Mouse (Mus musculus) heart, embryonic 16.5 days (tissue): ENCODE results near the gene Irak2. TPM values are rescaled to one million over a fixed set of nuclear protein-coding genes. Genes with fewer than 3 reads are reported as not detected.

Experiments
- ATAC-seq: fragments of 200-750 bp; cut with Nextera tagmentation; replicated peaks from 2 replicates; pipeline ENCODE4 v1.8.0; 2017; ENCODE audit warnings: moderate number of reproducible peaks; ENCODE audit not compliant: insufficient read depth, low FRiP score; ENCODE audit errors: extremely low read depth
- H3K27ac ChIP-seq: fragments of 300-500 bp; sonication (generic); 2 replicates; pipeline ENCODE4 v1.5.1; 2014; ENCODE audit warnings: mild to moderate bottlenecking, low read length, control low read depth, moderate library complexity
- H3K27me3 ChIP-seq: fragments of 300-500 bp; sonication (generic); 2 replicates; pipeline ENCODE4 v1.6.1; 2014; ENCODE audit warnings: low read length, mixed read lengths; ENCODE audit not compliant: control insufficient read depth, insufficient read depth
- H3K36me3 ChIP-seq: fragments of 300-500 bp; sonication (generic); 2 replicates; pipeline ENCODE4 v1.6.1; 2014; ENCODE audit not compliant: control insufficient read depth, insufficient read depth
- H3K4me1 ChIP-seq: fragments of 300-500 bp; sonication (generic); 2 replicates; pipeline ENCODE4 v1.6.1; 2014; ENCODE audit warnings: low read length, mixed read lengths; ENCODE audit not compliant: control insufficient read depth, insufficient read depth
- H3K4me2 ChIP-seq: fragments of 300-500 bp; sonication (generic); 2 replicates; pipeline ENCODE4 v1.6.1; 2014; ENCODE audit warnings: low read depth, mild to moderate bottlenecking, control low read depth, low read length
- H3K4me3 ChIP-seq: fragments of 300-500 bp; sonication (generic); 2 replicates; pipeline ENCODE4 v1.5.1; 2014; ENCODE audit warnings: mild to moderate bottlenecking, control low read depth, low read length
- H3K9ac ChIP-seq: fragments of 300-500 bp; sonication (generic); 2 replicates; pipeline ENCODE4 v1.6.1; 2014; ENCODE audit warnings: low read length, control low read depth
- H3K9me3 ChIP-seq: fragments of 300-500 bp; sonication (generic); replicated peaks from 2 replicates; pipeline ENCODE4 v1.6.1; 2016; ENCODE audit warnings: low read length; ENCODE audit not compliant: control insufficient read depth
- WGBS: fragments of 180-500 bp; shearing (Covaris S2); extraction: QIAGEN DNeasy Blood & Tissue Kit; methylation state at CpG from one replicate; pipeline ENCODE4 v1.1.7; 2014; 5-methylcytosine and 5-hydroxymethylcytosine counted together
- polyA plus RNA-seq: library from polyadenylated mRNA; unstranded; fragments of >200 nt; fragmentation: Nextera tagmentation; extraction: Ambion mirVana; gene quantifications from 2 replicates; pipeline ENCODE4 v1.2.1, GENCODE M21; 2015

Irak2 gene
- polyA plus RNA-seq, 1 experiment from 2014 or later, result 5.0 TPM

GRCm38 (mm10) chr6:113605224-113605545 lies 33.1 kb upstream of the Irak2 start:
- H3K27ac ChIP-seq, result peak overlapping the region; percentile 86
- peak overlapping the region; percentile 99 for H3K4me3 ChIP-seq
- WGBS, result 3% methylated on average over 10 of the region's 10 CpGs
- H3K4me2 ChIP-seq, result peak overlapping the region; percentile 91
- peak overlapping the region; percentile 94 for H3K9ac ChIP-seq
- no peak for ATAC-seq
- no peaks in the 10 kb centered on the region for H3K27me3 ChIP-seq
- no peaks in the 10 kb centered on the region for H3K9me3 ChIP-seq
- peaks cover 14% of the 10 kb centered on the region for H3K4me1 ChIP-seq
- no peaks in the 10 kb centered on the region for H3K36me3 ChIP-seq

DNA sequence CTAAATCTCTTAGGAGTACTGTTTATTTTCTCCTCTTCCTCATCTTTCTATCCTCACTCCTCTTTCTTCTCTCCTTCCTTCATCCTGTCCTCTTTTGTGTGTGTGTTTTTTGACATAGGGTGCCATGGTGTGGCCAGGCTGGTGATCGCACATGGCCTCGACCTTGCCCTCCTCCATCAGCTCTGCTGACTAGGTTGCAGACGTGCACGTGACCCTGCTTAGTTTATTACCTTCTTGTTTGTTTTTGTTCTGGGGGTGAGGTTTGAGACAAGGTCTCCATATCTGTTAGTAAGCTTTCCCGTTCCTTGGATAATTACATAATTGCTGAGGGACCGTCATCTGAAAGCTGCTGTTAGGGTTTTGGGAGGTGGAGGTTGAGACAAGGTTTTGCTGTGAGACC lies 29.4 kb upstream of the Irak2 start:
- Histone ChIP-seq H3K9me3 (no peaks in the 10 kb centered on the region; the same call in 1 of the 2 replicates), H3K4me2 (no peak overlapping the region), H3K36me3 (peaks cover 10% of the 10 kb centered on the region), H3K9ac (no peak overlapping the region), H3K27ac (no peak overlapping the region), H3K4me3 (no peak overlapping the region), H3K4me1 (peaks cover 34% of the 10 kb centered on the region), H3K27me3 (no peaks in the 10 kb centered on the region)
- no peak for ATAC-seq
- WGBS, result 82% methylated on average over 6 of the region's 6 CpGs

DNA sequence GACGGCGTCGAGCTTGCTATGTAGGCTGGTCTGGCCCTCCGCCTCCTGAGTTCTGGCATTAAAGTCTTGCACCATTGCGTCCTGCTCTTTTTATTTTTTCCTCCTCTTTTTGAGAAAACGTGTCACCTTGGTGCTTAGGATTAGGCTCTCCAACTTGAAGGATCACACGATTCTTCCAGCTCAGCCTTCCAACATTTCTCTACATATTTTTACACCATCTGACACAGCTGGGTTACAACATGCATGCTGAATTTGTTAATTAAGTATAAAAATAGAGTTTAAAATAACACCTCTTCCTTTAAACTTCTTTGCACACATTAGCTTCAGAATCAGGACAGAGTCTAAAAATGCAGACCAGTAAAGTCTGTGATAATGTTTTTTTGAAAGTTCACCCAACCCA lies 29.0 kb upstream of the Irak2 start:
- no peak for ATAC-seq
- no peak overlapping the region for H3K9ac ChIP-seq
- WGBS, result 90% methylated on average over 7 of the region's 7 CpGs

DNA sequence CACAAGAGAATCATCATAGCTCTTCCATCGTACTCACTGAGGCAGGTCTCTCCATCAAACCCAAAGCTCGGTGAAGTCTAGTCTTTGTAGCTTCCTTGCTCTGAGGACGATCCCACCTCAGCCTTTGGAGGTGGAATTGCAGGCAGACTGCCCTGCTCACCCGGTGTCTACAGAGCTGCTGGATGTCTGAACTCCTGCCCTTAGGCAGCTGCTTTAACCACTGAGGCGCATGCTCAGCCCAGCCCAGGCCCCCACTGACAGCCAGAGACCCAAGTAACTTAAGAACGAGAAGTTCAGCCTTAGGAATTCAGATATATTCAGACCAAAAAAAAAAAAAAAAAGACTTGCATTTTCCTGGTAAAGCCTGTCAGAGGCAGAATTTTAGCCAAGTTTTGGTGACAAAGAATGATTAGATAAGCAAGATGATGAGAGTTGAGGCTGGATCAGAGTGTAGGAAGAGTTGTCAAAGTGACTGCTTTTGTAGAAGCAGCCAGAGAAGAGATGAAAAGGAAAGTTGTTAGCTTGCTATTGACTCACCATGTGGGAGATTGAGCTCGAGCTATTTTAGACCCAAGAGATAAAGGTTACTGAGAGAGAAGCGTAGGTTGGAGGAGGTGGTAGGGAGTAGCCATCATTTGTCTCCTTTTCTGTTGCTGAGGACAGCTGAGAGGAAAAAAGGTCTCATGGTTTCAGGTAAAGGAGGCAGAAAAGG lies 25.9 kb upstream of the Irak2 start:
- peak; percentile 43; the same call in 1 of the 2 replicates for ATAC-seq
- no peaks in the 10 kb centered on the region for H3K27me3 ChIP-seq
- peak overlapping the region; percentile 42 for H3K9ac ChIP-seq
- peaks cover 19% of the 10 kb centered on the region for H3K4me1 ChIP-seq
- peak overlapping the region; percentile 51 for H3K4me2 ChIP-seq
- peak overlapping the region; percentile 74 for H3K27ac ChIP-seq
- H3K9me3 ChIP-seq, result no peaks in the 10 kb centered on the region; the same call in 1 of the 2 replicates
- peak overlapping the region; percentile 3; the same call in 1 of the 2 replicates for H3K4me3 ChIP-seq
- H3K36me3 ChIP-seq, result peaks cover 41% of the 10 kb centered on the region
- WGBS, result 36% methylated on average over 8 of the region's 8 CpGs

More for the DNA sequence above, 29.0 kb upstream of the Irak2 start:
- Histone ChIP-seq H3K4me1 (peaks cover 31% of the 10 kb centered on the region), H3K36me3 (peaks cover 12% of the 10 kb centered on the region), H3K4me3 (no peak overlapping the region), H3K27ac (no peak overlapping the region), H3K27me3 (no peaks in the 10 kb centered on the region), H3K4me2 (no peak overlapping the region), H3K9me3 (no peaks in the 10 kb centered on the region; the same call in 1 of the 2 replicates)

DNA sequence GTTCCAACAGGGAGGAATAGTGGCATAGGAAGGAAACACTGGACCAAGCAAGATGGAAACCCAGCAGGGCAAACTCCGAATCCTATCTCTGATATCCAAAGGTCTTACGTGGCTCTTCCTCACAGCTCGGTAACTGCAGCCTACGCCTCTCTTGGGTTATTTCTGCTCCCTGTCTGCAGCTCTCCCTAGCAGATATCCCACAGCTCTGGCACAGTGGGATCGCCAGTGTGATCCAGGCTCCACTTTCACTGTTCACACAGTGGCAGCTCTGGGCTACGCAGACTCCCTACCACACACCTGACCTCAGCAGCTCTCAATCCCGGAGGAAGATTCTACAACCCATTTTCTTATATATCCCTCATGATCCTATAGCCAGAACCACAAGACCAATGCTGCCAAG lies 24.1 kb upstream of the Irak2 start:
- H3K9ac ChIP-seq, result no peak overlapping the region
- H3K27ac ChIP-seq, result no peak overlapping the region
- ATAC-seq, result no peak
- H3K4me3 ChIP-seq, result no peak overlapping the region
- H3K27me3 ChIP-seq, result no peaks in the 10 kb centered on the region
- no peak overlapping the region for H3K4me2 ChIP-seq
- WGBS, result 89% methylated on average over 7 of the region's 7 CpGs
- H3K4me1 ChIP-seq, result peaks cover 19% of the 10 kb centered on the region
- peaks cover 48% of the 10 kb centered on the region for H3K36me3 ChIP-seq
- no peaks in the 10 kb centered on the region; the same call in 1 of the 2 replicates for H3K9me3 ChIP-seq

DNA sequence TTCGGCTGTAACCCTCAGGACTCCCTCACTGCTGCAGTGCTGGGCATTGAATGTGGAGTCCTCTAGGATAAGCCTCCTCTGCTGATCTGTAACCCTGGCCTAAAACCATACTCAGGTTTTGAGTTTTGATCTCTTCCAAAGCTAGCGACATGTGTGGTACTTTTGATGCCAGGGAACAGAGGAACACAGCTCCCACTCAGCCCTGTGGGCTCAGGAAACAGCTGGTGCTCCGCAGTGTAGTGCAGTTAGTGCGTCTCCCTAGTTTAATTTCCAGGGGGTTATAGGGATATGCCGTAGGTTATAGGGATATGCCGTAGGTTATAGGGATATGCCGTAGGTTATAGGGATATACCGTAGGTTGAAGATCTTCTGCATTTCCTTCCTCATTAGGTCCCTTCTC lies 23.3 kb upstream of the Irak2 start:
- H3K9me3 ChIP-seq, result no peaks in the 10 kb centered on the region; the same call in 1 of the 2 replicates
- H3K27me3 ChIP-seq, result no peaks in the 10 kb centered on the region
- 93% methylated on average over 8 of the region's 8 CpGs for WGBS
- no peak overlapping the region for H3K9ac ChIP-seq
- H3K4me1 ChIP-seq, result peaks cover 19% of the 10 kb centered on the region
- peaks cover 48% of the 10 kb centered on the region for H3K36me3 ChIP-seq
- no peak overlapping the region for H3K27ac ChIP-seq
- no peak overlapping the region for H3K4me2 ChIP-seq
- no peak for ATAC-seq
- H3K4me3 ChIP-seq, result no peak overlapping the region

DNA sequence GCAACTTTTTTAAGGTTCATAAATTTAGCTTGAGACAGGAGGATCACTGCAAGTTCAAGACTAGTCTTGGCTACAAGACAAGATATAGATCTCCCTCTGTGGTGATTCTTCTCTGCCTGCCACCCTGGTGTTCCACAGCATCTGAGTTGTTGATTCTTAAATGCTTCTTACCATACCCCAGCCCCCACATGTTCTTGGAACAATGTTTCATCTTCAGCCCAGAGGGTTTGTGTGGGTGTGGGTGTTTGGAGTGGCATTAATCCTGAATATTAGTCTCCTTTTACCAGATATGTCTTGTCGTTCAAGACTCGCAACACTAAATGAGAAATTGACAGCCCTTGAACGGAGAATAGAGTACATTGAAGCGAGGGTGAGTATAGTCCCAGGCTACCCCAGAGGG lies 22.8 kb upstream of the Irak2 start:
- Histone ChIP-seq H3K9me3 (no peaks in the 10 kb centered on the region; the same call in 1 of the 2 replicates), H3K4me3 (no peak overlapping the region), H3K9ac (no peak overlapping the region), H3K4me1 (peaks cover 20% of the 10 kb centered on the region), H3K36me3 (peaks cover 45% of the 10 kb centered on the region), H3K4me2 (no peak overlapping the region), H3K27me3 (no peaks in the 10 kb centered on the region), H3K27ac (no peak overlapping the region)
- no peak for ATAC-seq
- 92% methylated on average over 4 of the region's 4 CpGs for WGBS

GRCm38 (mm10) chr6:113623386-113623785 lies 14.9 kb upstream of the Irak2 start:
- peak overlapping the region; percentile 82; the same call in 1 of the 2 replicates for H3K9ac ChIP-seq
- 67% methylated on average over 5 of the region's 5 CpGs for WGBS
- H3K27ac ChIP-seq, result peak overlapping the region; percentile 89
- no peak for ATAC-seq
- peak overlapping the region; percentile 78 for H3K4me2 ChIP-seq
- no peaks in the 10 kb centered on the region for H3K27me3 ChIP-seq
- H3K9me3 ChIP-seq, result no peaks in the 10 kb centered on the region
- peaks cover 11% of the 10 kb centered on the region; the same call in 1 of the 2 replicates for H3K36me3 ChIP-seq
- peaks cover 15% of the 10 kb centered on the region for H3K4me1 ChIP-seq
- peak overlapping the region; percentile 62 for H3K4me3 ChIP-seq

- H3K9ac ChIP-seq, result peak within 1 kb of the TSS; percentile 82
- H3K27ac ChIP-seq, result peak within 1 kb of the TSS; percentile 89
- under 1% methylated on average over 67 of the region's 76 CpGs for WGBS
- no peaks in the 10 kb centered on the region for H3K9me3 ChIP-seq
- peak within 1 kb of the TSS; percentile 62 for H3K4me3 ChIP-seq
- H3K36me3 ChIP-seq, result peaks cover 14% of the 10 kb centered on the region; the same call in 1 of the 2 replicates
- no peaks in the 10 kb centered on the region for H3K27me3 ChIP-seq
- H3K4me1 ChIP-seq, result peaks cover 15% of the 10 kb centered on the region
- peak within 1 kb of the TSS; percentile 78 for H3K4me2 ChIP-seq
- peak; percentile 92 for ATAC-seq
These were observed 14.1 kb upstream of the Irak2 start, which contains the start of gene Vhl for GRCm38 (mm10) chr6:113623941-113624751. Vhl (plus strand) TSS chr6:113623959.
